ENCODE assay signal across 1 mouse cellular context in the genomic region with DNA sequence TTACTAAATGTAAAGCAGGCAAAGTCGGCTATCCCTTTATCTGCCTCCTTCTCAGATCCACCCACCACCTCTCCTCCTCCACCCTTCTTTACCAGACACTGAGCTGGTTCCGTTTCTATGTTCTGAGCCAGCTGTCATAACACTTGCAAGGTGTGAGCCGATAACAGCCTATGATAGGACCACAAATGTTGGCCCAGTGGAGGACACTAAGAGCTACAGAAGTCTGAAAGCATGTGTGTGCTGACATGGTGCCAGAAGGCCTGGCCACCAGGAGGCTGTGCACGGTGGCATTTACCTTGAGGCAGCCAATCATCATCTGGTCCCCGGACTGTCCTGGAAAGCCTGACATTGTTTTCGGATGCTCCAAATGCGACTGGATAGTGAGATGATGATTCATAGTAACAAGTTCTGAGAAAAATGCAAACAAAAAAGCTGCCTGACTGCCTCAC.
TF ChIP-seq lines count a peak whose summit lies in the region.

No protein-coding gene starts in this region.

TF ChIP-seq in MEL, 35 proteins besides CTCF, POLR2A, EP300 and RAD21 (continued from another document):
- TF ChIP-seq KAT2A (conservative IDR thresholded peaks at IDR 0.05; ENCODE audit: low read depth, low read length): no peak
